Mouse (Mus musculus) right cerebral cortex, postnatal 4 days (tissue): ENCODE results near the gene Hist4h4.

Experiments
- DNase-seq: peaks from one replicate; pipeline ENCODE4 v3.0.0-alpha.2; 2022

The Hist4h4 gene

DNA sequence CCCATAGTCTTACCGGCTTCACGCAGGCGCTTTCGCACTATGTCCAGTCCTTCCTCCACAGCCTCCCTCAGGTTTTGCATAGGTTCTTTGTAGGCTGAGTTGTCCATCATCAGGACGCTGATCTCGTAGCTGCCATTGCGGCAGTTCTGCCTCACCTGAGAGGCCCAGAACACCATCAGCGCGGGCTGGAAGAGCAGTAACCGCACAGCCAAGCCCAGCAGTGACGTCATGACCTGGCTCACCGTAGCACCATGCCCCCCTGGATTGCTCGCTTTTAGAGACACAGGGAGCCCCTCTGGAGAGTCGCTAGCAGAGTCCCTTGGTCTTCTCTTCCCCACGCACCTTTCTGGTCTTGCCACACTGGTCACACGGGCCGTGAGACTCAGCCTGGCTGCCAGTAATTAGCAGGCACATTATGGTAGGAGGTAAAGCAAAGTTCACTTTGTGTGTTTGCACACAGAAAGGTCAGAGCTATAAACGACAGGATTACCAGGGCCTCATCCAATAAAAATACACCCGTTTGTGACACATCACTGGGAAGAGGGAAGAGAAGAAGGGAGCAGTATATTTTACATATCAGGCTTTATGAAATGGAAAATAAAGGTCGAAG lies 22.7 kb downstream of the Hist4h4 start, which contains the start of gene Gucy2c:
TSS of gene Gucy2c (minus strand) at position 389 of the 610 bp plus-strand sequence.
- no peak for DNase-seq

DNA sequence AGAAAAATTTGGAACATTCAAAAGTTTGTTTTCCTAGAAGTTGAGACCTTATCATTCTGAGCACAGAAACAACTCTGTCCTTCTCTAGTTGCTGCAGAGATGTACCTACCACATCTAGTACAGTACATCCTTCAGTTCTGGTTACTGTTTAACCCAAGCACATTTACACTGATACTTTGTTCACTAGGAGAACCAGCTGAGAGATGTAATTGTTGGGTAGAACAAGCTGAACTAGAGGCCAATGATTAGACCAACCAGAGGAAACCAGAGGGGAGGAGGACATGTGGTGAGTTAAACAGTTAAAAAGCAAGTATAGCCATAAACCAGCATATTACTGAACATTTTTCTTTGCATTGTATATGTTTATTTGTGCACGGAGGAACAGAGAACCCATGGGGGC lies 27.8 kb downstream of the Hist4h4 start:
- DNase-seq = no peak

GRCm38 (mm10) chr6:136769859-136770258 lies 34.4 kb downstream of the Hist4h4 start:
- DNase-seq = no peak

- no peak for DNase-seq
Observed at GRCm38 (mm10) chr6:136769143-136769542, 35.1 kb downstream of the Hist4h4 start.

DNA sequence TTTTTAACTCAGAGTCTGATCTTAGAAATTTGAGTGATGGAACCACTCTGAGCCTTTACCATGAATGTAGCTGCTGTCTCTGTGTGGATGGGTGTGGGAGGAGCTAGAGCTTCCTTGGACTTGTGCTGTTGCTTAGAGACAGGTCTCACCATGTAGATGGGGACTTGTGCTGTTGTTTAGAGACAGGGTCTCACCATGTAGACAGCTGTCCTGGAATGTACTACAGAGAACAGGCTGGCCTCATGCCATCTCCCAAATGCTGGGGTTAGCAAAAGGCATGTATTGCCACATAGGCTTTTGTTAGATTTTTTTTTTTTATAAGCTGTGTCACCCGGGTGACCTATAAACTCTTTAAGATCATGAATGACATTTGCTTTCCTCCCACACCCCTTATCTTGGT lies 40.3 kb downstream of the Hist4h4 start:
- no peak for DNase-seq
